Mouse (Mus musculus) megakaryocyte, embryonic 14.5 days (primary cell): Measurements from ENCODE around the gene Iqcf5.

Source experiments
- FLI1 ChIP-seq: IDR thresholded peaks from 2 replicates; pipeline ENCODE4 v1.6.1; 2012; ENCODE audit warnings: low read length, inconsistent platforms, mixed read lengths
- GATA1 ChIP-seq: IDR thresholded peaks from 3 replicates; pipeline ENCODE4 v1.6.1; 2012; ENCODE audit warnings: mixed read lengths, low read length, inconsistent platforms, borderline replicate concordance

DNA sequence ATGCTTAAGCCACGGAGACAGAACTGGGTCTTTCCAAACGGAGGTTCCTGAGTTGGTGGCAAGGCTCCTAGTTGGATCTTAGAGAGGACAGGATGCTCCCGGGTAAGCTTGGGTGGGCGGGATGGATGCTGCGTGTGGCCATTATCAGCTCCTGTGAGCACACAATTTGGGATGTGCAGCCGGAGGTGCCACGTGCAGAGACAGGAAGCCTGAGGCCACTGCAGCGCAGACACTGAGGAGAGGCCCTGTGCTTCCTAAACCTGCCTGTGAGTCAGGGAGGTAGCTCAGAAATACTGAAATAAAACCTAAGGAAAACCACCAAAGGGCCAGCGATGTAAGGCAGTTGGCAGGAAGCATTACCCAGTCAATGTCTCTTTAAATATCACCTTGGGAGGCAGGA is 44.6 kb upstream of the Iqcf5 start:
- TF ChIP-seq FLI1 (no peak), GATA1 (no peak)
